Mouse (Mus musculus): ENCODE measurements around the gene Kdm4b. TPM values are rescaled to one million over a fixed set of nuclear protein-coding genes. Genes with fewer than 3 reads are reported as not detected.

Gene Kdm4b
- polyA plus RNA-seq, 1 experiment = 31.1 TPM

DNA sequence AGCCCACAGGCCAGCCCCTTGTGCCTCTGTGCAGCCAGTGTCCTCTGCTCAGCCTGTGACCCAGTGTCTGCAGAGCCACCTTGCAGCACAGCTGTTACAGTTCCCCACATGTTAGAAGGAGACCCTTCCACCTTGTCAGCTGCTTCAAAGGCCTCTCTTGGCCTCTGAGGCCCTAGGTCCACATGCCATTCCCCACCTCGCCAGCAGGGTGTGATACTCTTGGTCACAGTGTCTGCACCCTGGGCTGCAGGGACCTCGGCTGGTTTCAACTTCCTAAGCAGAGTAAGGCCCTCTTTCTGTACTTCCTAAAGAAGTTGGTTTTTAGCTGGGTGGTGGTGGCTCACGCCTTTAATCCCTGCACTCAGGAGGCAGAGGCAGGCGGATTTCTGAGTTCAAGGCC is 13.0 kb downstream of the Kdm4b start:
- TF ChIP-seq GATA1 (IDR thresholded peaks at IDR 0.05; ENCODE audit: borderline replicate concordance, low read length) (no peak), FLI1 (IDR thresholded peaks at IDR 0.05; ENCODE audit: low read length) (no peak)
- Histone ChIP-seq H3K36me3 (replicated peaks; ENCODE audit: low read length) (peaks cover 36% of the 10 kb centered on the region), H3K27me3 (replicated peaks) (no peaks in the 10 kb centered on the region), H3K4me1 (peaks cover 100% of the 10 kb centered on the region), H3K9me3 (no peaks in the 10 kb centered on the region), H3K4me3 (replicated peaks) (peak overlapping the region; percentile 79)

DNA sequence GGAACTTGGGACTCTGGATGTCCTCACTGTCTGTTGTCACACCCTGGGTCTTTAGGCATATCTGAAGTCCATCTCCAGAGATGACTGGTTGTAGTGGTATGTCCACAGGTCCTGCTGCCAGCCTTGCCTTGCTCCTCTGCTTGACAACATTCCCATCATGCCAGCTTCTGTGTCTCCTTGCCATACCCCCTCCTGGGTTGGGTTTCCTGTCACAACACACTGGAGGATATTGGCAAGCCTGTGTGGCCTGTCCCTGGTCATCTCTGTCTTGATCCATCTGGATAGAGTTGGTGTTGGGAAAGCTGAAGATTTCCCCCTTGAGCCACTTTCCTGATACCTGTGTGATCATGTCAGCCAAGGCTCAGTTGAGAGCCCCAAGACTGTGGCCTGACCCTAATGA is 14.9 kb downstream of the Kdm4b start:
- no peaks in the 10 kb centered on the region for H3K27me3 ChIP-seq (replicated peaks)

DNA sequence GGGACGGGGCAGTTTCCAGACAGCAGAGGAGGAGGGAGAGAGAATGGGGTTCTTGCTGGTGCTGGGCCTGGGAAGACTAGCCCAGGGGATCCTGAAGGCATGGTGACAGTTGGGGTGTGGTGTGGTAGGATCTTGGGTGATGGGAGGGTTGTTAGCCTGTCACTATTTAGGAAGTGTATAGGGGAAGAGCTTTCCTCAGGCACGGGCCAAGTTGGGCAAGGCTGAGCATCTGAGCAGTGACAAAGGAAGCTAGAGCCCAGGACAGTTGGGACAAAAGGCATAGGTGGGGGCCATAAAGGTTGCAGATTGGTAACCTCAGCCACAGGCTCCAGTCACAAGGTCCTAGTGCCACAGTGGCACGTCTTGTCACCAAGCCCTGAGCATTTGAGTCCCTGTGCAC is 17.6 kb downstream of the Kdm4b start:
- TF ChIP-seq FLI1 (IDR thresholded peaks at IDR 0.05; ENCODE audit: low read length) (no peak), GATA1 (IDR thresholded peaks at IDR 0.05; ENCODE audit: borderline replicate concordance, low read length) (no peak)
- H3K9me3 ChIP-seq = no peaks in the 10 kb centered on the region
- peaks cover 51% of the 10 kb centered on the region for H3K36me3 ChIP-seq (replicated peaks; ENCODE audit: low read length)
- H3K27me3 ChIP-seq (replicated peaks) = no peaks in the 10 kb centered on the region
- H3K4me3 ChIP-seq (replicated peaks) = no peak overlapping the region
- H3K4me1 ChIP-seq = peaks cover 100% of the 10 kb centered on the region

More for the DNA sequence above, 14.9 kb downstream of the Kdm4b start:
- peak overlapping the region; percentile 21 for H3K4me3 ChIP-seq (replicated peaks)
- TF ChIP-seq GATA1 (IDR thresholded peaks at IDR 0.05; ENCODE audit: borderline replicate concordance, low read length) = no peak
- TF ChIP-seq FLI1 (IDR thresholded peaks at IDR 0.05; ENCODE audit: low read length) = no peak
- H3K4me1 ChIP-seq = peaks cover 100% of the 10 kb centered on the region
- H3K9me3 ChIP-seq = no peaks in the 10 kb centered on the region
- H3K36me3 ChIP-seq (replicated peaks; ENCODE audit: low read length) = peaks cover 40% of the 10 kb centered on the region

- Histone ChIP-seq H3K36me3 (replicated peaks; ENCODE audit: low read length) (peaks cover 57% of the 10 kb centered on the region), H3K4me3 (replicated peaks) (no peak overlapping the region), H3K4me1 (peaks cover 100% of the 10 kb centered on the region), H3K27me3 (replicated peaks) (no peaks in the 10 kb centered on the region), H3K9me3 (no peaks in the 10 kb centered on the region)
- TF ChIP-seq GATA1 (IDR thresholded peaks at IDR 0.05; ENCODE audit: borderline replicate concordance, low read length) (no peak), FLI1 (IDR thresholded peaks at IDR 0.05; ENCODE audit: low read length) (no peak)
Measured at GRCm38 (mm10) chr17:56345364-56345763, 19.5 kb downstream of the Kdm4b start.

GRCm38 (mm10) chr17:56348128-56348527 is 22.3 kb downstream of the Kdm4b start:
- Histone ChIP-seq H3K4me3 (replicated peaks) (peak overlapping the region; percentile 81), H3K4me1 (peaks cover 83% of the 10 kb centered on the region), H3K9me3 (no peaks in the 10 kb centered on the region), H3K27me3 (replicated peaks) (no peaks in the 10 kb centered on the region), H3K36me3 (replicated peaks; ENCODE audit: low read length) (peaks cover 85% of the 10 kb centered on the region)
- no peak for TF ChIP-seq GATA1 (IDR thresholded peaks at IDR 0.05; ENCODE audit: borderline replicate concordance, low read length)
- TF ChIP-seq FLI1 (IDR thresholded peaks at IDR 0.05; ENCODE audit: low read length) = no peak

DNA sequence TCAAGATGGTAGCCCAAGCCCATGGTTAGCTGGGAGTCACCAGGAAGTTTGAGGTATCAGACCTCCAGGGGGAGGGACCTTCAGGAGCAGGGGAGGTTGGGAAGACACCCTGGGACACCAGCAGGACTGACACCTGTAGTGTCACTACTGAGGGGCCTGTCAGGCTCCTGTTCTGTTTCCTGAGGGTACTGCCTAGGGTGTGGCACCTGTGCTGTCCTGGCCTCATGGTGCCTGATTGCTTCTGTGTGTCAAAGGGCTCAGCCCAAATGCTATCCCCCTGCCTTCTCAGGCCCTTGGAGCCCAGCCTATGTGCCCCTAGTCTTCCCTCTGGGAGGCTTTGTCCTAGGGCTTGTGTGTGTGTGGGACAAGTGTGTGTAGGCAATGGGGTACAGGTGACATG is 22.7 kb downstream of the Kdm4b start:
- H3K4me3 ChIP-seq (replicated peaks) = peak overlapping the region; percentile 81
- peaks cover 78% of the 10 kb centered on the region for H3K4me1 ChIP-seq
- peaks cover 86% of the 10 kb centered on the region for H3K36me3 ChIP-seq (replicated peaks; ENCODE audit: low read length)
- TF ChIP-seq FLI1 (IDR thresholded peaks at IDR 0.05; ENCODE audit: low read length) = no peak
- TF ChIP-seq GATA1 (IDR thresholded peaks at IDR 0.05; ENCODE audit: borderline replicate concordance, low read length) = no peak
- no peaks in the 10 kb centered on the region for H3K27me3 ChIP-seq (replicated peaks)
- no peaks in the 10 kb centered on the region for H3K9me3 ChIP-seq

- peaks cover 65% of the 10 kb centered on the region for H3K4me1 ChIP-seq
- H3K4me3 ChIP-seq (replicated peaks) = no peak overlapping the region
- no peaks in the 10 kb centered on the region for H3K27me3 ChIP-seq (replicated peaks)
- H3K36me3 ChIP-seq (replicated peaks; ENCODE audit: low read length) = peaks cover 88% of the 10 kb centered on the region
- TF ChIP-seq FLI1 (IDR thresholded peaks at IDR 0.05; ENCODE audit: low read length) (no peak), GATA1 (IDR thresholded peaks at IDR 0.05; ENCODE audit: borderline replicate concordance, low read length) (no peak)
- no peaks in the 10 kb centered on the region for H3K9me3 ChIP-seq
Measured at GRCm38 (mm10) chr17:56350694-56351093, 24.8 kb downstream of the Kdm4b start.

GRCm38 (mm10) chr17:56356921-56357885 is 31.3 kb downstream of the Kdm4b start:
- H3K36me3 ChIP-seq (replicated peaks; ENCODE audit: low read length) = peaks cover 93% of the 10 kb centered on the region

GRCm38 (mm10) chr17:56359183-56359725 is 33.4 kb downstream of the Kdm4b start:
- Histone ChIP-seq H3K9me3 (no peaks in the 10 kb centered on the region), H3K4me3 (replicated peaks) (peak overlapping the region; percentile 10), H3K27me3 (replicated peaks) (no peaks in the 10 kb centered on the region), H3K36me3 (replicated peaks; ENCODE audit: low read length) (peaks cover 92% of the 10 kb centered on the region), H3K4me1 (peaks cover 91% of the 10 kb centered on the region)
- TF ChIP-seq FLI1 (IDR thresholded peaks at IDR 0.05; ENCODE audit: low read length) (no peak), GATA1 (IDR thresholded peaks at IDR 0.05; ENCODE audit: borderline replicate concordance, low read length) (no peak)

More at GRCm38 (mm10) chr17:56356921-56357885, 31.3 kb downstream of the Kdm4b start:
- Histone ChIP-seq H3K4me1 (peaks cover 73% of the 10 kb centered on the region), H3K4me3 (replicated peaks) (no peak overlapping the region), H3K9me3 (no peaks in the 10 kb centered on the region), H3K27me3 (replicated peaks) (no peaks in the 10 kb centered on the region)
- TF ChIP-seq FLI1 (IDR thresholded peaks at IDR 0.05; ENCODE audit: low read length) (no peak), GATA1 (IDR thresholded peaks at IDR 0.05; ENCODE audit: borderline replicate concordance, low read length) (no peak)

GRCm38 (mm10) chr17:56359864-56360263 is 34.0 kb downstream of the Kdm4b start:
- Histone ChIP-seq H3K4me3 (replicated peaks) (peak overlapping the region; percentile 43), H3K9me3 (no peaks in the 10 kb centered on the region), H3K4me1 (peaks cover 97% of the 10 kb centered on the region), H3K36me3 (replicated peaks; ENCODE audit: low read length) (peaks cover 90% of the 10 kb centered on the region), H3K27me3 (replicated peaks) (no peaks in the 10 kb centered on the region)
- TF ChIP-seq FLI1 (IDR thresholded peaks at IDR 0.05; ENCODE audit: low read length) = no peak
